8 mouse cellular contexts compared by ENCODE assay signal in genomic region chr17:24895571-24896240, GRCm38 (mm10). TPM values are rescaled to one million over a fixed set of nuclear protein-coding genes. Genes with fewer than 3 reads are reported as not detected.
DNase-seq lines count a peak whose midpoint lies in the region; ATAC-seq and TF ChIP-seq lines count a peak whose summit lies in the region.

No protein-coding gene starts in this region.

- no peak for ATAC-seq in heart, embryonic 16.5 days (replicated peaks; ENCODE audit: extremely low read depth, insufficient read depth, low FRiP score)
- ATAC-seq in embryonic facial prominence, embryonic 15.5 days (ENCODE audit: insufficient number of reproducible peaks, low FRiP score, low TSS enrichment, low read depth): no peak
- no peak for ATAC-seq in limb, embryonic 14.5 days (ENCODE audit: low FRiP score, low read depth)
- no peak for ATAC-seq in stomach, postnatal 0 days (ENCODE audit: low FRiP score, low TSS enrichment)
- no peak for ATAC-seq in monocyte, adult 5-6 weeks (replicated peaks; ENCODE audit: insufficient number of reproducible peaks, low FRiP score, low TSS enrichment, poor library complexity, severe bottlenecking)

- no peak for TF ChIP-seq CTCF in stomach, postnatal 0 days (IDR thresholded peaks at IDR 0.05; ENCODE audit: low read depth)

- peak overlapping the region; percentile 90 for H3K4me3 ChIP-seq in heart, embryonic 16.5 days (ENCODE audit: low read length)
- H3K4me3 ChIP-seq in ES-E14 (ENCODE audit: insufficient read depth in 1 of 2, low read depth in 1 of 2, low read length in 2 of 2, poor library complexity in 1 of 2, severe bottlenecking in 1 of 2): peak overlapping the region; percentile 83 to 88
- peak overlapping the region; percentile 84 for H3K4me3 ChIP-seq in embryonic facial prominence, embryonic 15.5 days (replicated peaks)
- peak overlapping the region; percentile 70 for H3K4me3 ChIP-seq in limb, embryonic 14.5 days (replicated peaks; ENCODE audit: low read length)
- peak overlapping the region; percentile 92 for H3K4me3 ChIP-seq in stomach, postnatal 0 days (ENCODE audit: low read depth, low read length)

- H3K4me1 ChIP-seq in heart, embryonic 16.5 days (ENCODE audit: control insufficient read depth, insufficient read depth, low read length): peaks cover 30% of the 10 kb centered on the region
- peaks cover 0 to 14% of the 10 kb centered on the region in 2 experiments; a peak in 2 of 4 replicates for H3K4me1 ChIP-seq in ES-E14 (ENCODE audit: control insufficient read depth in 2 of 2, insufficient read depth in 2 of 2, low read length in 2 of 2, poor library complexity in 1 of 2)
- peaks cover 43% of the 10 kb centered on the region for H3K4me1 ChIP-seq in embryonic facial prominence, embryonic 15.5 days
- H3K4me1 ChIP-seq in limb, embryonic 14.5 days (ENCODE audit: control insufficient read depth, insufficient read depth, low read length): peaks cover 22% of the 10 kb centered on the region
- H3K4me1 ChIP-seq in stomach, postnatal 0 days (replicated peaks; ENCODE audit: control insufficient read depth, insufficient read depth): peaks cover 5% of the 10 kb centered on the region

- in situ Hi-C loops in ES-E14 (cut with MboI; ENCODE audit: low sequenced_read_pairs in 2 of 2, unreplicated experiment in 2 of 2): no loop called here

- TF ChIP-seq POLR2A in limb, embryonic 14.5 days (IDR thresholded peaks at IDR 0.05; ENCODE audit: borderline replicate concordance, extremely low read depth, insufficient read depth, insufficient read length): no peak

- H3K27me3 ChIP-seq in heart, embryonic 16.5 days (ENCODE audit: control insufficient read depth, insufficient read depth, low read length): no peaks in the 10 kb centered on the region
- no peaks in the 10 kb centered on the region for H3K27me3 ChIP-seq in embryonic facial prominence, embryonic 15.5 days
- H3K27me3 ChIP-seq in limb, embryonic 14.5 days (ENCODE audit: control insufficient read depth, insufficient read depth, low read length): no peaks in the 10 kb centered on the region
- no peaks in the 10 kb centered on the region for H3K27me3 ChIP-seq in stomach, postnatal 0 days (ENCODE audit: control insufficient read depth, insufficient read depth, low read length)

- TF ChIP-seq EP300 in stomach, postnatal 0 days (optimal IDR thresholded peaks at IDR 0.05): no peak

- H3K4me2 ChIP-seq in heart, embryonic 16.5 days (ENCODE audit: low read depth, low read length): peak overlapping the region; percentile 99
- H3K4me2 ChIP-seq in embryonic facial prominence, embryonic 15.5 days (replicated peaks): peak overlapping the region; percentile 95
- H3K4me2 ChIP-seq in limb, embryonic 14.5 days (replicated peaks; ENCODE audit: low read depth, low read length, severe bottlenecking): peak overlapping the region; percentile 98
- H3K4me2 ChIP-seq in stomach, postnatal 0 days (replicated peaks; ENCODE audit: low read depth): peak overlapping the region; percentile 99

- H3K9me3 ChIP-seq in heart, embryonic 16.5 days (replicated peaks; ENCODE audit: control insufficient read depth, low read length): no peaks in the 10 kb centered on the region
- no peaks in the 10 kb centered on the region for H3K9me3 ChIP-seq in ES-E14 (ENCODE audit: control insufficient read depth, insufficient read depth, low read depth, low read length)
- no peaks in the 10 kb centered on the region for H3K9me3 ChIP-seq in embryonic facial prominence, embryonic 15.5 days (replicated peaks)
- no peaks in the 10 kb centered on the region for H3K9me3 ChIP-seq in limb, embryonic 14.5 days (ENCODE audit: control insufficient read depth, low read length)
- H3K9me3 ChIP-seq in stomach, postnatal 0 days (ENCODE audit: control insufficient read depth, low read length): no peaks in the 10 kb centered on the region

- WGBS in heart, embryonic 16.5 days: 8% methylated on average over 23 of the region's 23 CpGs
- WGBS in embryonic facial prominence, embryonic 15.5 days: 10% methylated on average over 23 of the region's 23 CpGs
- WGBS in limb, embryonic 14.5 days: 13% methylated on average over 23 of the region's 23 CpGs
- WGBS in stomach, postnatal 0 days: 9% methylated on average over 23 of the region's 23 CpGs

- peak overlapping the region; percentile 94 for H3K27ac ChIP-seq in heart, embryonic 16.5 days (ENCODE audit: low read length)
- no peak overlapping the region for H3K27ac ChIP-seq in ES-E14 (ENCODE audit: insufficient read depth, low read depth, low read length, poor library complexity, severe bottlenecking)
- peak overlapping the region; percentile 91 for H3K27ac ChIP-seq in embryonic facial prominence, embryonic 15.5 days (replicated peaks)
- H3K27ac ChIP-seq in limb, embryonic 14.5 days (replicated peaks; ENCODE audit: low read depth, low read length): peak overlapping the region; percentile 68
- H3K27ac ChIP-seq in stomach, postnatal 0 days (replicated peaks): peak overlapping the region; percentile 91

- no peak for DNase-seq in heart, adult 11 months
- DNase-seq in ES-E14 (ENCODE audit: low read depth, low spot score): no peak
- no peak for DNase-seq in limb, embryonic 14.5 days (ENCODE audit: low spot score)
- DNase-seq in stomach, postnatal 0 days (ENCODE audit: low spot score): no peak
- DNase-seq in cerebellum, postnatal 4 days (ENCODE audit: low spot score in 2 of 2): no peak

- peak overlapping the region; percentile 92 for H3K9ac ChIP-seq in heart, embryonic 16.5 days (ENCODE audit: low read length)
- H3K9ac ChIP-seq in ES-E14 (ENCODE audit: insufficient read depth, low read depth, low read length, poor library complexity, severe bottlenecking): peak overlapping the region; percentile 87
- H3K9ac ChIP-seq in embryonic facial prominence, embryonic 15.5 days: peak overlapping the region; percentile 83
- H3K9ac ChIP-seq in limb, embryonic 14.5 days (ENCODE audit: low read depth, low read length, severe bottlenecking): peak overlapping the region; percentile 86
- peak overlapping the region; percentile 93 for H3K9ac ChIP-seq in stomach, postnatal 0 days (ENCODE audit: low read length)

- H3K36me3 ChIP-seq in heart, embryonic 16.5 days (ENCODE audit: control insufficient read depth, insufficient read depth): peaks cover 35% of the 10 kb centered on the region
- peaks cover 53% of the 10 kb centered on the region for H3K36me3 ChIP-seq in ES-E14 (ENCODE audit: control insufficient read depth, insufficient read depth, low read length, poor library complexity, severe bottlenecking)
- peaks cover 64% of the 10 kb centered on the region for H3K36me3 ChIP-seq in embryonic facial prominence, embryonic 15.5 days
- peaks cover 72% of the 10 kb centered on the region for H3K36me3 ChIP-seq in limb, embryonic 14.5 days (ENCODE audit: control insufficient read depth, insufficient read depth, low read length)
- peaks cover 22% of the 10 kb centered on the region for H3K36me3 ChIP-seq in stomach, postnatal 0 days (ENCODE audit: control insufficient read depth, insufficient read depth, low read length)

RNA-seq across cellular contexts. Expression of gene Nme3, which starts 0.6 kb away (rescaled TPM):
- polyA plus RNA-seq in heart, embryonic 16.5 days (2015; fragmentation: Nextera tagmentation; extraction: Ambion mirVana): 38.2 and 42.1 TPM in 2 replicates
- 59.4 and 84.1 TPM in 2 replicates for total RNA-seq in ES-E14 (2012; rRNA removed)
- polyA plus RNA-seq in embryonic facial prominence, embryonic 15.5 days (2015; fragmentation: Nextera tagmentation; extraction: Ambion mirVana): 48.2 and 52.0 TPM in 2 replicates
- polyA plus RNA-seq in limb, embryonic 14.5 days (2012; rRNA removed): 30.3 and 36.5 TPM in 2 replicates
- polyA plus RNA-seq in limb, embryonic 14.5 days (2014; fragmentation: Nextera tagmentation; extraction: Ambion mirVana): 47.6 and 48.4 TPM in 2 replicates
- polyA plus RNA-seq in stomach, postnatal 0 days (2015; fragmentation: Nextera tagmentation; extraction: Ambion mirVana): 39.8 and 40.2 TPM in 2 replicates
- 28.0 to 48.6 TPM (median 30.1 TPM) in 3 replicates for total RNA-seq in monocyte, adult 5-6 weeks (2017)

RNA-seq across cellular contexts. Expression of gene Mrps34, which starts 0.8 kb away (rescaled TPM):
- polyA plus RNA-seq in heart, embryonic 16.5 days (2015; fragmentation: Nextera tagmentation; extraction: Ambion mirVana): 86.8 and 94.8 TPM in 2 replicates
- 36.1 and 39.6 TPM in 2 replicates for total RNA-seq in ES-E14 (2012; rRNA removed)
- polyA plus RNA-seq in embryonic facial prominence, embryonic 15.5 days (2015; fragmentation: Nextera tagmentation; extraction: Ambion mirVana): 86.8 and 92.3 TPM in 2 replicates
- 101 and 121 TPM in 2 replicates for polyA plus RNA-seq in limb, embryonic 14.5 days (2012; rRNA removed)
- 82.1 and 82.7 TPM in 2 replicates for polyA plus RNA-seq in limb, embryonic 14.5 days (2014; fragmentation: Nextera tagmentation; extraction: Ambion mirVana)
- polyA plus RNA-seq in stomach, postnatal 0 days (2015; fragmentation: Nextera tagmentation; extraction: Ambion mirVana): 102 and 104 TPM in 2 replicates
- 13.4 to 24.4 TPM (median 19.0 TPM) in 3 replicates for total RNA-seq in monocyte, adult 5-6 weeks (2017)

RNA-seq across cellular contexts. Expression of gene Eme2, which starts 0.8 kb away (rescaled TPM):
- polyA plus RNA-seq in heart, embryonic 16.5 days (2015; fragmentation: Nextera tagmentation; extraction: Ambion mirVana): 18.2 and 20.4 TPM in 2 replicates
- total RNA-seq in ES-E14 (2012; rRNA removed): 21.8 and 33.7 TPM in 2 replicates
- polyA plus RNA-seq in embryonic facial prominence, embryonic 15.5 days (2015; fragmentation: Nextera tagmentation; extraction: Ambion mirVana): 28.5 and 32.6 TPM in 2 replicates
- 39.1 and 43.9 TPM in 2 replicates for polyA plus RNA-seq in limb, embryonic 14.5 days (2012; rRNA removed)
- 28.7 and 28.9 TPM in 2 replicates for polyA plus RNA-seq in limb, embryonic 14.5 days (2014; fragmentation: Nextera tagmentation; extraction: Ambion mirVana)
- polyA plus RNA-seq in stomach, postnatal 0 days (2015; fragmentation: Nextera tagmentation; extraction: Ambion mirVana): 15.6 and 17.6 TPM in 2 replicates
- 12.0 to 20.2 TPM (median 12.9 TPM) in 3 replicates for total RNA-seq in monocyte, adult 5-6 weeks (2017)

RNA-seq across cellular contexts. Expression of gene Spsb3, which starts 9.3 kb away (rescaled TPM):
- 33.7 and 34.0 TPM in 2 replicates for polyA plus RNA-seq in heart, embryonic 16.5 days (2015; fragmentation: Nextera tagmentation; extraction: Ambion mirVana)
- 34.2 and 37.1 TPM in 2 replicates for total RNA-seq in ES-E14 (2012; rRNA removed)
- 43.5 and 45.3 TPM in 2 replicates for polyA plus RNA-seq in embryonic facial prominence, embryonic 15.5 days (2015; fragmentation: Nextera tagmentation; extraction: Ambion mirVana)
- 49.6 and 53.4 TPM in 2 replicates for polyA plus RNA-seq in limb, embryonic 14.5 days (2012; rRNA removed)
- 39.4 and 40.8 TPM in 2 replicates for polyA plus RNA-seq in limb, embryonic 14.5 days (2014; fragmentation: Nextera tagmentation; extraction: Ambion mirVana)
- 45.5 and 47.8 TPM in 2 replicates for polyA plus RNA-seq in stomach, postnatal 0 days (2015; fragmentation: Nextera tagmentation; extraction: Ambion mirVana)
- 16.6 to 25.9 TPM (median 20.5 TPM) in 3 replicates for total RNA-seq in monocyte, adult 5-6 weeks (2017)

RNA-seq across cellular contexts. Expression of gene Nubp2, which starts 9.6 kb away (rescaled TPM):
- polyA plus RNA-seq in heart, embryonic 16.5 days (2015; fragmentation: Nextera tagmentation; extraction: Ambion mirVana): 37.9 and 38.3 TPM in 2 replicates
- total RNA-seq in ES-E14 (2012; rRNA removed): 85.8 and 118 TPM in 2 replicates
- polyA plus RNA-seq in embryonic facial prominence, embryonic 15.5 days (2015; fragmentation: Nextera tagmentation; extraction: Ambion mirVana): 48.9 and 49.6 TPM in 2 replicates
- 27.4 and 31.2 TPM in 2 replicates for polyA plus RNA-seq in limb, embryonic 14.5 days (2012; rRNA removed)
- 54.0 and 55.5 TPM in 2 replicates for polyA plus RNA-seq in limb, embryonic 14.5 days (2014; fragmentation: Nextera tagmentation; extraction: Ambion mirVana)
- 39.4 and 40.5 TPM in 2 replicates for polyA plus RNA-seq in stomach, postnatal 0 days (2015; fragmentation: Nextera tagmentation; extraction: Ambion mirVana)
- 34.3 to 41.0 TPM (median 40.1 TPM) in 3 replicates for total RNA-seq in monocyte, adult 5-6 weeks (2017)
